Mouse (Mus musculus) thymus, adult 2 months (tissue): Measurements from ENCODE around the gene Gm49337.

ENCODE experiments used
- CTCF ChIP-seq: fragments of 200-500 bp; IDR thresholded peaks from 2 replicates; pipeline ENCODE4 v1.5.1; 2012; ENCODE audit warnings: mild to moderate bottlenecking, control low read depth, low read length, moderate library complexity, borderline replicate concordance; ENCODE audit not compliant: control insufficient read depth, poor library complexity, insufficient read depth; ENCODE audit errors: extremely low read depth
- POLR2A ChIP-seq: fragments of 200-500 bp; IDR thresholded peaks from 2 replicates; pipeline ENCODE4 v1.6.1; 2012; ENCODE audit warnings: mild to moderate bottlenecking, low read length, control low read depth, moderate library complexity; ENCODE audit not compliant: control insufficient read depth, poor library complexity, insufficient read depth; ENCODE audit errors: extremely low read depth

DNA sequence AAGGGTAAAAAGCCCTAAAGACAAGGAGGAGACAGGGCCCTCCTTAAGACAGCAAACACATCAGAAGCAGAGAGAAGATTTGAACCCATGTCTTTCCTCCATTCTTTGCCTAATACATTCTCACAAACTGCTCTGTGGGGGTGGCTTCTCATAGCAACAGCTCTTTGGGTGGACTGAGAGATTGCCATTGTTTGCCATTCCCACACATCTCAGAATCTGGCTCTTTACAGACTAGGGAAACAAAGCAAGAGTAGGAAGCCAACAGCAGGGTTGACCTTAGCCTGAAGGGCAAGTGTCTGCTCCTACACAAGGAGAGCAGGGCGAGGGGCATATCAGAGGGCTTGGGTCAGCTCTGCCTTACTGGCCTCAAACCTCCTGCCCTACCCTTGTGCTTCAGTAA lies 31.4 kb upstream of the Gm49337 start:
- TF ChIP-seq POLR2A, result no peak
- no peak for TF ChIP-seq CTCF
